ENCODE assay signal across 11 mouse cellular contexts in the genomic region with DNA sequence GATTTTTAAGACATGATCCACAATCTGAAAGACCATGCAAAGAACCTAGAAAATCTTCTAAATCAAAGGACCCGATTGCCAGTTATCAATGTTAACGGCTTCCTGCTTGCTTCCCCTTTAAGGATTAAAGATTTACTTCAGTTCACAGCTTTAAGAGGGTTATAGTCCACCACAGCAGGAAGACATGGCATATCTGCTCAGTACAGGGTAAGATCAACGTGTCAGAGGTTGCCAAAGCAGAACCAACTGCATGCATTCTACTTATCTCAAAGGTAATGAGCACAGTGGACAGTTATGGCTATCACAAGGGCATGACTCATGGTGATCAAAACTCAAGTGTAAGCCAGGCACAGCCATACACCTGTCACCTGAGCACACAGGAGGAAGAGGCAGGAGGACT. TPM values are rescaled to one million over a fixed set of nuclear protein-coding genes. Genes with fewer than 3 reads are reported as not detected.
DNase-seq lines count a peak whose midpoint lies in the region; ATAC-seq and TF ChIP-seq lines count a peak whose summit lies in the region.
"Had no signal": no experiment of that assay in that cellular context is flagged by ENCODE, and none has a peak within 500 bp of the region (broad histone marks: within the 10 kb centered on the region; RNA-seq: fewer than 3 reads in every experiment).

No protein-coding gene starts in this region.

- H3K9me3 ChIP-seq in intestine, postnatal 0 days (ENCODE audit: control insufficient read depth), result no peaks in the 10 kb centered on the region

- H3K27ac ChIP-seq in intestine, postnatal 0 days (ENCODE audit: low read depth, low read length), result peak overlapping the region; percentile 86

- peaks cover 40% of the 10 kb centered on the region for H3K4me1 ChIP-seq in intestine, postnatal 0 days (replicated peaks; ENCODE audit: control insufficient read depth, insufficient read depth, low read length)

- H3K9ac ChIP-seq in intestine, postnatal 0 days (ENCODE audit: low read depth, low read length), result no peak overlapping the region

- DNase-seq in heart, adult 11 months, result peak; percentile 76
- DNase-seq in heart, adult 9 months (ENCODE audit: low spot score in 2 of 2), result no peak
- no peak for DNase-seq in ovary, postnatal 14 days (ENCODE audit: low spot score)
- DNase-seq in layer of hippocampus, postnatal 36 days, result no peak
- DNase-seq in layer of hippocampus, adult 8-10 months (ENCODE audit: low spot score in 2 of 2), result no peak
- DNase-seq: heart, postnatal 4 days; lung, postnatal 10 days had no signal

- no peaks in the 10 kb centered on the region for H3K36me3 ChIP-seq in intestine, postnatal 0 days (ENCODE audit: control insufficient read depth, insufficient read depth)

- no peaks in the 10 kb centered on the region for H3K27me3 ChIP-seq in intestine, postnatal 0 days (replicated peaks; ENCODE audit: control insufficient read depth, insufficient read depth, low read length)

- H3K4me3 ChIP-seq in intestine, postnatal 0 days (ENCODE audit: low read depth, low read length), result no peak overlapping the region
- H3K4me3 ChIP-seq: myocyte had no signal

- peak overlapping the region; percentile 48 for H3K4me2 ChIP-seq in intestine, postnatal 0 days (replicated peaks; ENCODE audit: low read depth)

- ATAC-seq in CD4-positive, CD25-positive, alpha-beta regulatory T cell, adult 4 months, result peak; percentile 20
- ATAC-seq in intestine, postnatal 0 days, result peak; percentile 98
- peak; percentile 88 for ATAC-seq in megakaryocyte-erythroid progenitor cell, adult 5-6 weeks (replicated peaks; ENCODE audit: low FRiP score, low TSS enrichment, poor library complexity, severe bottlenecking)

- TF ChIP-seq CTCF in intestine, postnatal 0 days (IDR thresholded peaks at IDR 0.05; ENCODE audit: low read depth), result no peak

- WGBS in intestine, postnatal 0 days, result 39% methylated on average over 3 of the region's 3 CpGs

RNA-seq across cellular contexts. Expression of a gene that starts 53.1 kb away (rescaled TPM):
- polyA plus RNA-seq in CD4-positive, CD25-positive, alpha-beta regulatory T cell, adult 4 months (2017; shearing (Covaris generic)), result 10 to 100 TPM; 79.7 to 84.1 TPM
- polyA plus RNA-seq in intestine, postnatal 0 days (2015; fragmentation: Nextera tagmentation; extraction: Ambion mirVana), result 41.2 and 47.9 TPM in 2 replicates
- total RNA-seq in megakaryocyte-erythroid progenitor cell, adult 5-6 weeks (2014; fragmentation: Nextera tagmentation), result 97.9 and 99.4 TPM in 2 replicates
- 57.1 and 57.3 TPM in 2 replicates for total RNA-seq in megakaryocyte-erythroid progenitor cell, adult 5-6 weeks (2017)
- 100 to 1,000 TPM; 164 to 171 TPM for total RNA-seq in layer of hippocampus, postnatal 36 days (2021)
- total RNA-seq in layer of hippocampus, adult 8-10 months (2022), result 100 to 1,000 TPM; 149 to 174 (median 162) TPM

Comparison
In these comparisons a context has a peak if more than half of its experiments do, and no peak if none do; other contexts are left out.
1. ATAC-seq: peak in every context shown above with its lines; median percentile 98 in intestine, postnatal 0 days; 88 in megakaryocyte-erythroid progenitor cell, adult 5-6 weeks; 20 in CD4-positive, CD25-positive, alpha-beta regulatory T cell, adult 4 months.